In the genomic region with DNA sequence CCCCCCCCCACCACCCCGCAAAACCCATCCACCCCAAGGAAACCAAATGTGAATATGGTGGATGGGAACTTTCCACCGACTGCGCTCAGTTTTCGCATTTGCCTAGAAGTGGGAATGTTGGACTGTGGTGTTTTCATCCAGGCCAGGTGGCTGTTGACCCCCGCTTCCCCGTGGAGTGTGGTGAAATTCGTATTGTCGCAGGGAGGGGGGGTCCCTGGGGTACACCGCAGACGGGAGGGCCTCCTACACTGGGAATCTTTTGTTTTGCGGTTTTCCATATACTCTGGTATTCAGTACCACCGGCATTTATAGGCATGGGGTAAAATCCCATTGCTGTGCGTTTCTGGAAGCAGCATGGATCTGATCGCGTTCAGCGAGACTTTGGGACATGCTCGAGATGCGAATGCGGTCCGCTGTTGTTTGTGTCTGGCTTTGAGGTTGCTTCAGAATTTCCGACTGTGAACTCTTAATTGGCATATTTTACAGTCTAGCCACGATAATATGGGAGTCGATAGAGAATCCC, we compare ENCODE assay signal across 8 mouse cellular contexts. TPM values are rescaled to one million over a fixed set of nuclear protein-coding genes. Genes with fewer than 3 reads are reported as not detected.
DNase-seq lines count a peak whose midpoint lies in the region; ATAC-seq and TF ChIP-seq lines count a peak whose summit lies in the region.

No protein-coding gene starts in this region.

- H3K36me3 ChIP-seq in kidney, postnatal 0 days (ENCODE audit: insufficient read depth, low read length): no peaks in the 10 kb centered on the region
- no peaks in the 10 kb centered on the region for H3K36me3 ChIP-seq in hindbrain, embryonic 12.5 days
- H3K36me3 ChIP-seq in midbrain, embryonic 14.5 days (ENCODE audit: control insufficient read depth, insufficient read depth, low read length): no peaks in the 10 kb centered on the region

- H3K4me3 ChIP-seq in kidney, postnatal 0 days (replicated peaks; ENCODE audit: low read depth, low read length): peak overlapping the region; percentile 88
- H3K4me3 ChIP-seq in hindbrain, embryonic 12.5 days: peak overlapping the region; percentile 93
- H3K4me3 ChIP-seq in midbrain, embryonic 14.5 days (replicated peaks; ENCODE audit: low read depth, low read length): peak overlapping the region; percentile 90

- peak overlapping the region; percentile 87; the same call in 1 of the 2 replicates for H3K9ac ChIP-seq in kidney, postnatal 0 days (ENCODE audit: low read depth, low read length)
- peak overlapping the region; percentile 95 for H3K9ac ChIP-seq in hindbrain, embryonic 12.5 days
- H3K9ac ChIP-seq in midbrain, embryonic 14.5 days (replicated peaks; ENCODE audit: low read length): peak overlapping the region; percentile 93

- 14% methylated on average over 23 of the region's 23 CpGs for WGBS in kidney, postnatal 0 days
- WGBS in hindbrain, embryonic 12.5 days: 16% methylated on average over 23 of the region's 23 CpGs
- WGBS in midbrain, embryonic 14.5 days: 8% methylated on average over 23 of the region's 23 CpGs

- peak overlapping the region; percentile 62 for H3K4me2 ChIP-seq in kidney, postnatal 0 days (ENCODE audit: low read length)
- peak overlapping the region; percentile 79 for H3K4me2 ChIP-seq in hindbrain, embryonic 12.5 days (replicated peaks)
- peak overlapping the region; percentile 64 for H3K4me2 ChIP-seq in midbrain, embryonic 14.5 days (ENCODE audit: low read length)

- H3K27ac ChIP-seq in kidney, postnatal 0 days: no peak overlapping the region
- H3K27ac ChIP-seq in hindbrain, embryonic 12.5 days: peak overlapping the region; percentile 93
- peak overlapping the region; percentile 95 for H3K27ac ChIP-seq in midbrain, embryonic 14.5 days (replicated peaks; ENCODE audit: low read depth, low read length)

- 0 out of 2 replicates have a peak, but pooled peaks cover 5% of the 10 kb centered on the region for H3K4me1 ChIP-seq in kidney, postnatal 0 days (replicated peaks; ENCODE audit: insufficient read depth, low read length)
- peaks cover 15% of the 10 kb centered on the region for H3K4me1 ChIP-seq in hindbrain, embryonic 12.5 days
- peaks cover 10% of the 10 kb centered on the region for H3K4me1 ChIP-seq in midbrain, embryonic 14.5 days (ENCODE audit: control insufficient read depth, insufficient read depth, low read length)

- TF ChIP-seq CTCF in kidney, postnatal 0 days (IDR thresholded peaks at IDR 0.05; ENCODE audit: low read depth): no peak

- H3K27me3 ChIP-seq in kidney, postnatal 0 days (ENCODE audit: insufficient read depth, low read length): no peaks in the 10 kb centered on the region
- no peaks in the 10 kb centered on the region for H3K27me3 ChIP-seq in hindbrain, embryonic 12.5 days
- H3K27me3 ChIP-seq in midbrain, embryonic 14.5 days (ENCODE audit: control insufficient read depth, insufficient read depth, low read length): no peaks in the 10 kb centered on the region

- H3K9me3 ChIP-seq in kidney, postnatal 0 days (replicated peaks; ENCODE audit: low read length): no peaks in the 10 kb centered on the region
- no peaks in the 10 kb centered on the region for H3K9me3 ChIP-seq in hindbrain, embryonic 12.5 days (replicated peaks)
- no peaks in the 10 kb centered on the region for H3K9me3 ChIP-seq in midbrain, embryonic 14.5 days (ENCODE audit: control insufficient read depth, low read length)

- ATAC-seq in kidney, postnatal 0 days (replicated peaks; ENCODE audit: low FRiP score, low read depth): no peak
- ATAC-seq in hindbrain, embryonic 12.5 days (ENCODE audit: low FRiP score): 0 out of 2 replicates have a peak, but pooled peaks have one; percentile 8
- ATAC-seq in midbrain, embryonic 14.5 days (ENCODE audit: low FRiP score, low TSS enrichment): peak; percentile 13; the same call in 1 of the 2 replicates

- DNase-seq in kidney, postnatal 0 days (ENCODE audit: low spot score): no peak
- DNase-seq in kidney, postnatal 10 days: no peak
- peak; percentile 43 for DNase-seq in brain, adult 2 months (ENCODE audit: low read depth, low spot score)
- DNase-seq in midbrain, embryonic 14.5 days: peak; percentile 66
- DNase-seq in urinary bladder, adult 2 months (ENCODE audit: low spot score): no peak
- DNase-seq in spleen, postnatal 14 days (ENCODE audit: low spot score in 2 of 2): no peak
- no peak for DNase-seq in B cell, adult 2 months

RNA-seq across cellular contexts. Expression of a gene that starts 1.4 kb away (rescaled TPM):
- polyA plus RNA-seq in kidney, postnatal 0 days (2015; fragmentation: Nextera tagmentation; extraction: Ambion mirVana): 2.0 and 2.9 TPM in 2 replicates
- polyA plus RNA-seq in hindbrain, embryonic 12.5 days (2016; fragmentation: Nextera tagmentation; extraction: Ambion mirVana): 16.4 and 16.9 TPM in 2 replicates
- 32.1 and 35.4 TPM in 2 replicates for polyA plus RNA-seq in midbrain, embryonic 14.5 days (2014; fragmentation: Nextera tagmentation; extraction: Ambion mirVana)
- 11.8 and 13.2 TPM in 2 replicates for polyA plus RNA-seq in urinary bladder, adult 2 months (2012; rRNA removed)

RNA-seq across cellular contexts. Expression of a gene that starts 17.1 kb away (rescaled TPM):
- polyA plus RNA-seq in kidney, postnatal 0 days (2015; fragmentation: Nextera tagmentation; extraction: Ambion mirVana): 655 and 681 TPM in 2 replicates
- 472 and 473 TPM in 2 replicates for polyA plus RNA-seq in hindbrain, embryonic 12.5 days (2016; fragmentation: Nextera tagmentation; extraction: Ambion mirVana)
- 432 and 438 TPM in 2 replicates for polyA plus RNA-seq in midbrain, embryonic 14.5 days (2014; fragmentation: Nextera tagmentation; extraction: Ambion mirVana)
- polyA plus RNA-seq in urinary bladder, adult 2 months (2012; rRNA removed): 889 and 965 TPM in 2 replicates

RNA-seq across cellular contexts. Expression of a gene that starts 30.2 kb away (rescaled TPM):
- polyA plus RNA-seq in kidney, postnatal 0 days (2015; fragmentation: Nextera tagmentation; extraction: Ambion mirVana): 20.0 and 20.8 TPM in 2 replicates
- polyA plus RNA-seq in hindbrain, embryonic 12.5 days (2016; fragmentation: Nextera tagmentation; extraction: Ambion mirVana): 21.4 and 22.7 TPM in 2 replicates
- polyA plus RNA-seq in midbrain, embryonic 14.5 days (2014; fragmentation: Nextera tagmentation; extraction: Ambion mirVana): 29.7 and 32.7 TPM in 2 replicates
- 40.0 and 56.5 TPM in 2 replicates for polyA plus RNA-seq in urinary bladder, adult 2 months (2012; rRNA removed)

Comparison
In these comparisons a context has a peak if more than half of its experiments do, and no peak if none do; other contexts are left out.
1. DNase-seq: peak in brain, adult 2 months (single experiment) and midbrain, embryonic 14.5 days (single experiment); none in kidney, postnatal 0 days (single experiment), kidney, postnatal 10 days (single experiment), urinary bladder, adult 2 months (single experiment), spleen, postnatal 14 days (0 of 2) and B cell, adult 2 months (0 of 2).
2. Peak in every context shown above with its lines, with median percentiles within 50 percentile points of each other: H3K4me2 ChIP-seq, H3K4me3 ChIP-seq and H3K9ac ChIP-seq.